Mouse (Mus musculus) kidney, postnatal 0 days (tissue): ENCODE measurements around the gene Nrxn2. TPM values are rescaled to one million over a fixed set of nuclear protein-coding genes. Genes with fewer than 3 reads are reported as not detected.

Experiments
- ATAC-seq: fragments of 200-750 bp; cut with Nextera tagmentation; replicated peaks from 2 replicates; pipeline ENCODE4 v1.8.0; 2017; ENCODE audit warnings: low read depth, moderate number of reproducible peaks, moderate TSS enrichment, moderate library complexity; ENCODE audit not compliant: low FRiP score
- DNase-seq: peaks from one replicate; pipeline ENCODE4 v3.0.0-alpha.2; 2016; ENCODE audit warnings: low spot score
- H3K27ac ChIP-seq: fragments of 300-500 bp; sonication (generic); 2 replicates; pipeline ENCODE4 v1.5.1; 2014; ENCODE audit warnings: mild to moderate bottlenecking
- H3K27me3 ChIP-seq: fragments of 300-500 bp; sonication (generic); 2 replicates; pipeline ENCODE4 v1.6.1; 2014; ENCODE audit warnings: low read length, mixed read lengths; ENCODE audit not compliant: insufficient read depth
- H3K36me3 ChIP-seq: fragments of 300-500 bp; sonication (generic); 2 replicates; pipeline ENCODE4 v1.6.1; 2014; ENCODE audit warnings: low read length, mixed read lengths; ENCODE audit not compliant: insufficient read depth
- H3K4me1 ChIP-seq: fragments of 300-500 bp; sonication (generic); replicated peaks from 2 replicates; pipeline ENCODE4 v1.6.1; 2014; ENCODE audit warnings: antibody characterized with exemption, low read length, mixed read lengths; ENCODE audit not compliant: insufficient read depth
- H3K4me2 ChIP-seq: fragments of 300-500 bp; sonication (generic); 2 replicates; pipeline ENCODE4 v1.6.1; 2014; ENCODE audit warnings: mild to moderate bottlenecking, low read length, moderate library complexity, mixed read lengths
- H3K4me3 ChIP-seq: fragments of 300-500 bp; sonication (generic); replicated peaks from 2 replicates; pipeline ENCODE4 v1.5.1; 2014; ENCODE audit warnings: low read depth, low read length
- H3K9ac ChIP-seq: fragments of 300-500 bp; sonication (generic); 2 replicates; pipeline ENCODE4 v1.6.1; 2014; ENCODE audit warnings: low read depth, low read length
- H3K9me3 ChIP-seq: fragments of 300-500 bp; sonication (generic); replicated peaks from 2 replicates; pipeline ENCODE4 v1.6.1; 2016; ENCODE audit warnings: low read length, inconsistent platforms, mixed read lengths
- CTCF ChIP-seq: IDR thresholded peaks from 2 replicates; pipeline ENCODE4 v1.5.1; 2016; ENCODE audit warnings: antibody characterized with exemption, low read depth, mild to moderate bottlenecking, moderate library complexity
- WGBS: fragments of 180-500 bp; shearing (Covaris S2); extraction: QIAGEN DNeasy Blood & Tissue Kit; methylation state at CpG from one replicate; pipeline ENCODE4 v1.1.7; 2014; 5-methylcytosine and 5-hydroxymethylcytosine counted together
- polyA plus RNA-seq: library from polyadenylated mRNA; unstranded; fragments of >200 nt; fragmentation: Nextera tagmentation; extraction: Ambion mirVana; gene quantifications from 2 replicates; pipeline ENCODE4 v1.2.1, GENCODE M21; 2015

Nrxn2 gene
- polyA plus RNA-seq, 1 experiment from 2014 or later: 5.9 TPM

- no peak overlapping the region for H3K4me3 ChIP-seq
- no peaks in the 10 kb centered on the region for H3K9me3 ChIP-seq
- peaks cover 7% of the 10 kb centered on the region for H3K4me1 ChIP-seq
- WGBS: 83% methylated on average over 16 of the region's 16 CpGs
- no peak overlapping the region for H3K4me2 ChIP-seq
- H3K27ac ChIP-seq: no peak overlapping the region
- no peak for TF ChIP-seq CTCF
- H3K36me3 ChIP-seq: no peaks in the 10 kb centered on the region
- peaks cover 43% of the 10 kb centered on the region for H3K27me3 ChIP-seq
- DNase-seq (no peak), ATAC-seq (no peak)
- no peak overlapping the region for H3K9ac ChIP-seq
Observed at GRCm38 (mm10) chr19:6423241-6423640, 4.7 kb downstream of the Nrxn2 start.

GRCm38 (mm10) chr19:6424137-6424881 lies 5.8 kb downstream of the Nrxn2 start:
- Histone ChIP-seq H3K4me3 (no peak overlapping the region), H3K9me3 (no peaks in the 10 kb centered on the region), H3K36me3 (no peaks in the 10 kb centered on the region), H3K27ac (no peak overlapping the region), H3K4me1 (peaks cover 12% of the 10 kb centered on the region), H3K9ac (no peak overlapping the region), H3K27me3 (peaks cover 47% of the 10 kb centered on the region), H3K4me2 (no peak overlapping the region)
- 58% methylated on average over 8 of the region's 8 CpGs for WGBS
- TF ChIP-seq CTCF: no peak
- no peak for ATAC-seq
- no peak for DNase-seq

GRCm38 (mm10) chr19:6425595-6425994 lies 7.1 kb downstream of the Nrxn2 start:
- Histone ChIP-seq H3K9me3 (no peaks in the 10 kb centered on the region), H3K4me2 (no peak overlapping the region), H3K27ac (no peak overlapping the region), H3K4me3 (no peak overlapping the region), H3K36me3 (no peaks in the 10 kb centered on the region), H3K9ac (no peak overlapping the region), H3K4me1 (peaks cover 12% of the 10 kb centered on the region), H3K27me3 (peaks cover 47% of the 10 kb centered on the region)
- DNase-seq (no peak), ATAC-seq (no peak)
- 33% methylated on average over 5 of the region's 5 CpGs for WGBS
- TF ChIP-seq CTCF: no peak

- ATAC-seq (no peak), DNase-seq (peak; percentile 77)
- WGBS: 14% methylated on average over 13 of the region's 13 CpGs
Observed at GRCm38 (mm10) chr19:6426703-6427500, 8.4 kb downstream of the Nrxn2 start.

GRCm38 (mm10) chr19:6427653-6428434 lies 9.3 kb downstream of the Nrxn2 start:
- Histone ChIP-seq H3K27me3 (peaks cover 46% of the 10 kb centered on the region), H3K27ac (no peak overlapping the region), H3K9me3 (no peaks in the 10 kb centered on the region), H3K36me3 (no peaks in the 10 kb centered on the region), H3K4me2 (peak overlapping the region; percentile 44), H3K4me3 (peak overlapping the region; percentile 29), H3K4me1 (peaks cover 12% of the 10 kb centered on the region), H3K9ac (no peak overlapping the region)
- 0 out of 2 replicates have a peak, but pooled peaks have one; percentile 16 for ATAC-seq
- no peak for DNase-seq
- no peak for TF ChIP-seq CTCF
- WGBS: under 1% methylated on average over 90 of the region's 94 CpGs

More at GRCm38 (mm10) chr19:6426703-6427500, 8.4 kb downstream of the Nrxn2 start:
- H3K9me3 ChIP-seq: no peaks in the 10 kb centered on the region
- no peak for TF ChIP-seq CTCF
- no peak overlapping the region for H3K4me2 ChIP-seq
- H3K4me1 ChIP-seq: peaks cover 12% of the 10 kb centered on the region
- H3K9ac ChIP-seq: no peak overlapping the region
- peaks cover 46% of the 10 kb centered on the region for H3K27me3 ChIP-seq
- H3K4me3 ChIP-seq: no peak overlapping the region
- no peaks in the 10 kb centered on the region for H3K36me3 ChIP-seq
- H3K27ac ChIP-seq: no peak overlapping the region
